Mouse (Mus musculus): ENCODE measurements around the gene Teddm2.

DNA sequence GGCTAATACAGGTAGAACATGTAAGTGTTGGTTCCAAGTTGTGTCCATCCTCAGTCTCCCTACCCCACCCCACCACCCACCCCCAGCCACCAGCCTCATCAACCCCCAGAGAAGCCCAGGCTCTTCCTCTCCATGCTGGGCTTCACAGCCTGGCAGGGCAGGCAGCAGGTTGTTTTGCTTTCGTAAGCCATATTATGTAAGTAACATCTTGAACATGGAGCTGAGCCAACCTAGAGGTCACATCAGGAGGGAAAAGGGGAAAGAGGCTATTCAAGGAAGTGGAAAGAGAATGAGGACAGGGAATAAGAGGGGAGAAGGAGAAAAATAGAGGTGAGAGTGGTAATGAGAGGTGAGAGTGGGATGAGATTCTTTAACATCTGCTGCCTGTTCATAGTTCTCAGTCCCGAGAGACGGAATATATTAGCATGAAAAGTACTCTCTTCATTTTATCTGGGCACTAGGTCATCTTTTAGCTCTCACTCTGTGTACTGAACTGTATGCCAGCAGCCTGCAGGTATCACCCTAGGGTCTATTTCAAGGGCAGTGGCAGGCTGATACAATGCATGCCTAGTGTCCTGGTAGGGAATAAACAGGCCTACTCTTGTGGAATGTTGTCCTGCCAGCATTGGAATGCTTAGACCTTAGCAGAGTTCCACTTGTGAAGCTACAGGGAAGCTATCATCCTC, 18.6 kb upstream of the Teddm2 start:
- TF ChIP-seq CTCF (IDR thresholded peaks at IDR 0.05; ENCODE audit: low read depth) (no peak), EP300 (IDR thresholded peaks at IDR 0.05; ENCODE audit: low read depth) (no peak)

All from liver, postnatal 0 days (tissue).